Mouse (Mus musculus) brain, adult 2 months (tissue): Measurements from ENCODE around the gene Esp6.
"Not testable (repeated sequence)": the region's sequence is repeated elsewhere in the genome, so short reads cannot be mapped to it uniquely, and the experiment has no call there.

Source experiments
- DNase-seq: peaks from one replicate; pipeline ENCODE4 v3.0.0; 2011; ENCODE audit warnings: low read depth, low spot score

Esp6 gene

GRCm38 (mm10) chr17:40561207-40561606 lies at the start of gene Esp6:
Esp6 (plus strand) TSS chr17:40561507.
- no peak for DNase-seq

- DNase-seq, result no peak
Measured at GRCm38 (mm10) chr17:40519818-40520217, 41.5 kb upstream of the Esp6 start, which contains the start of gene Esp8. Esp8 (plus strand) TSS chr17:40520022.

GRCm38 (mm10) chr17:40529813-40530212 lies 31.5 kb upstream of the Esp6 start:
- DNase-seq, result no peak

DNA sequence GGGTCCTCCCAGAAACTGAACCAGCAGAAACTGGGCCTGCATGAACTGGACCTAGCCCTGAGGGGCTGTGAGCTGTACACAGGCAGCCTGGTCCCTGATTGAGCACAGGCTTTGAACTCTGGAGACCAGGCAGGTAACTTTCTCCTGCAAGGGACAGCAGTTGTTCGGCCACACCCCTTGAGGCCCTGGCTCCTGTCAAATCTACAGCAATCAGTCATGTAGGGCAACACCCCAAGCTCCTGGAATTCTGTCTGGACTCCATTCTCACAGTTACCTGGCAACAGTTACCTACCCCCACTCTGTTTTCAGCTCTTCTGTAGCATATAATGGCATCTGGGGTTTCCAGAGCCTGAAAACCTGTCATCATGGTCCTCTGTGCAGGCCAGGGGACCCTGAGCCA lies 30.2 kb upstream of the Esp6 start:
- no peak for DNase-seq

- not testable (repeated sequence) for DNase-seq
Measured at GRCm38 (mm10) chr17:40547005-40547404, 14.3 kb upstream of the Esp6 start.

DNA sequence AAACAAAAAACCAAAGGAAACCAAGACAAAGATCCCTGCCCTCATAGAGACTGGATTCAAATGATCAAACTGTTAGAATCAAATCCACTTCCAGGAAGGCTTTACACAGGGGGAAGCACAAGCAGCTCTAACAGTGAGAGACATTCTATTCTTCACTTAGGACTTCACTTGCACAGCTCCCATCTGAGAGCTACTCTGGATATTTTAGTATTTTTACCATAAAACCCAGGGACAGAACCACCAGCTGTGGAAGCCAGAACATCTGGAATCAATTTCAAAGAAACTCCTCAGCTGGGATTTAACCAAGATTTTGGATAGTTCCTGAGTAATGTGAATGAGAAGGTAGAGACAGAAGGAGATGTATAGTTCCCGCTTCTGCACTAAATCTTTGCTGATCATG lies 7.8 kb upstream of the Esp6 start:
- DNase-seq, result no peak

DNA sequence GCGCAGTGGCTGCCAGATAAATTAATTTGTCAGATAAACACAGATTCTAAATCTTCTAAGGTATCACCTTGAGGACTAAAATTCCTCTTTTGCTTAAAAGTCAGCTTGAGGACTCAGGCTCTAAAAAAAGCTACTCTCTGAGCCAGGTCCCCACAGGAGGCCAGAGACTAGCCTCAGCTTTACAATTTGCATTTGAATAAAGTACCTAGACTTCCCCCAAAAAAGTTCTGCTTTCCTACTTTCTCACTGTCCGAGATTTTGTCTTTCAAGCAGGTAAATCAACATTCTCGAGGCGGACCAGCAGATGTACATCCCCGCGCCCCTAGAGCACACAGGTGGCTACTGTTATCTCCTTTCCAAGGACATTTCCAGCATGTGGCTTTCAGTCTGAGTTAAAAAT lies 22.6 kb downstream of the Esp6 start:
- DNase-seq, result not testable (repeated sequence)

GRCm38 (mm10) chr17:40591297-40591696 lies 30.0 kb downstream of the Esp6 start:
- DNase-seq, result no peak

- no peak for DNase-seq
Measured at GRCm38 (mm10) chr17:40598294-40598693, 37.0 kb downstream of the Esp6 start, which contains the start of gene Esp4. Esp4 (plus strand) TSS chr17:40598594.
